Mouse (Mus musculus): ENCODE measurements at regions not wholly inside any gene's neighbourhood (a gene's known extent, or its start where the extent isn't known, plus 50 kb on each side); places are given as distances from the start of the nearest gene placed in this dataset.

DNA sequence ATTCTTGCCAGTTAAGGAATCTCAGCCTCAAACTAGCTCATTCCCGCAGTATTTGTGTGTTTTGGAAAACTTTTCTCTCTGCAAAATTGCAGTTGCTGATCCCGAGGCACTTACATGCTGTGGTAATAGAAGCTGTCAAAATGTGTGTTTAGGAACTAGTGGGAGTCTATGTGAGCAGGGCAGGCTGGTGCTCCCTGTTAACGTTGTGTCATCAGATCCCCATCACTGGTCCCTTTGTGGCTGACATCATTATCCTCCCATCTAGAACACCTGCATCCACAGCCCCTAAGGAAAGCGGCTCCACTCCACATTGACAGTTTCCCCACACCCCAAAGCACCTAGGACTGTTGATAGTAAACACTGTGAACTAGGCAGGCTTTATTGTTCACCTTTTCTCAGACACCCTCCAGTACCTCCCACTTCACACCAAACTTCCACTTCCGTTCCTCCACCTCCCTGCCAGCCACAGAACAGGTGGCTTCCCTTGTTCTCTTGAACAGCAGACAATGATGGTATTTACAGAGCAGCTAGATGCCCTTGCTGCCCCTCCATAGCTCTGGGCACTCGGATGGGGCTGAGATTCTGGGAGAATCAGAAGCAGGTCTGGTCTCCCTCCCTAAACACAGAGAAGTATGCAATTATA lies 275.8 kb downstream of the Gm19410 start:
- no peak for DNase-seq (ENCODE audit: extremely low spot score)

DNA sequence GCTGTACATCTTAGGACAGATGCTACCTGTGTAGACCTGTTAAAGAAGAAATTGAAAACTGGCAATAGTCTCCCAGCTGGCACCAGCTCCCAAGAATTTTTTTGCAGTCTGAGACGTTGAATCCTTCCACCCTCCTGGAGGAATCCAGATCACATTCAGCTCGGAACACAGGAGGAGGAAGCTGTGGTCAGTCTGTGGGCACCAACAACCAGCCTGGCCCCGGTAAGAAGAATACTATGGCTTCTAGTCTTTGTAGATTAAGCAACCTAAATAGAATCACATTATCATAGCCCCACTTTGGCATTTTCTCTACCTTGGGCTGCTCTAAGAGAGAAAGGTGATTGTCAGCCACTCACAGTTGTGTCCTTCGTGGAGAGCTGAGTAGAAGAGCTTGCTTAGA lies 277.0 kb downstream of the Gm19410 start:
- no peak for DNase-seq (ENCODE audit: extremely low spot score)
